Mouse (Mus musculus): ENCODE measurements around the gene Slco6c1. TPM values are rescaled to one million over a fixed set of nuclear protein-coding genes. Genes with fewer than 3 reads are reported as not detected.

The Slco6c1 gene
- polyA plus RNA-seq (2012; fragmentation: generic; extraction: Trizol) = not detected

DNA sequence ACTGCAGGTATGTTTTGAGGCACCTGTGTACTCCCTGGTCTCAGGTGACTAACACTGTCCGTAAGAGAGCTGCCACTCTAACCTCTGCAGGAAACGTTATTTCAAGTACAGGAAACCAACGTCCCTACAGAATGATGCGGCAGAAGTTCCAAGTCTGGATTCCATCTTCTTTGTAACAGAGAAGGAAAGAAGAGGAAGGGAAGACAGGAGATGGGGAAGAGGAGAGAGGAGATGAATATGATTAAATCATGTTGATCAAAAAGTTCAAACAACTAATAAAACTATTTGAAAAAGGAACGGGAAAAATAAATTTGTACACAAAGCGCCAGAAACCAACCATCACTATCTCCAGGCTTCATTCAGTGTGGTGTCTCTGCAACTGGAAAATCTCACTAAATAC is at the start of gene Slco6c1:
TSS of gene Slco6c1 (minus strand) at position 101 of the 400 bp plus-strand sequence.

All from C3H10T1/2 (cell line).